In the genomic region with DNA sequence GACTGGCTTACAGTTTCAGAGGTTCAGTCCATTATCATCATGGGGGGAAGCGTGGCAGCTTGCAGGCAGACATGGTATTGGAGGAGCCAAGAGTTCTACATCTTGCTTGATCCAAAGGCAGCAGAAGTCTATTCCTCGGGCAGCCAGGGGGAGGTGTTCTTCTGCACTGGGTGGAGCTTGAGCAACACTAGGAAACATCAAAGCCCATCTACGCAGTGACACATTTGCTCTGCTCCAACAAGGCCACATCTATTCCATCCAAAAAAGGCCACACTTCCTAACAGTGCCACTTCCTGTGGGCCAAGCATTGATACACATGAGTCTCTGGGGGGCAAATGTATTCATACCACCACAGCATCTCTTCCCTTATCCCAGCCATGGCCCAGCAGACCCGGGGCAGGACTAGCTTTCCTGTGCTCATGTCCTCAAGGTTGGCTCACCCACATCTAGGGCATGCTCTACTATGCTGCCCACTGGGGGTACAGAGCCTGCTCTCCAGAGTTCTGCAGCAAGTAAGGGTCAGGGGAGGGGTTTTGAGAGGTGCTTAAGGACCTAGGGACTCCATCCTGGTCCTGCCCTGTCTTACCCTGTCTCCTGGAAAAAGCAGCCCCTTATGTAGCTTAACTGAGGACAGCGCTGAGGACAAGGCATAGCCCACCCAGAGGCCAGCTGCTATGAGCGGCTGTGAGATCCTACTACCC, we compare ENCODE assay signal across 14 mouse cellular contexts. TPM values are rescaled to one million over a fixed set of nuclear protein-coding genes. Genes with fewer than 3 reads are reported as not detected.
DNase-seq lines count a peak whose midpoint lies in the region; ATAC-seq and TF ChIP-seq lines count a peak whose summit lies in the region.
"Had no signal": no experiment of that assay in that cellular context is flagged by ENCODE, and none has a peak within 500 bp of the region (broad histone marks: within the 10 kb centered on the region; RNA-seq: fewer than 3 reads in every experiment).

No protein-coding gene starts in this region.

- no peaks in the 10 kb centered on the region for H3K27me3 ChIP-seq in kidney, adult 2 months (replicated peaks; ENCODE audit: control insufficient read depth, insufficient read depth, low read length)
- H3K27me3 ChIP-seq in limb, embryonic 10.5 days (ENCODE audit: low read depth, poor library complexity, severe bottlenecking) = peaks cover 40% of the 10 kb centered on the region; the same call in 1 of the 2 replicates
- H3K27me3 ChIP-seq in liver, embryonic 16.5 days (ENCODE audit: control insufficient read depth, insufficient read depth, low read depth, low read length) = no peaks in the 10 kb centered on the region

- peaks cover 40% of the 10 kb centered on the region for H3K4me1 ChIP-seq in kidney, adult 2 months (ENCODE audit: control insufficient read depth, insufficient read depth, low read length)
- H3K4me1 ChIP-seq in limb, embryonic 10.5 days = peaks cover 43% of the 10 kb centered on the region
- peaks cover 70% of the 10 kb centered on the region for H3K4me1 ChIP-seq in liver, embryonic 16.5 days (ENCODE audit: control insufficient read depth, low read depth, low read length)

- H3K36me3 ChIP-seq in kidney, adult 2 months (ENCODE audit: control insufficient read depth, insufficient read depth, low read length) = no peaks in the 10 kb centered on the region
- H3K36me3 ChIP-seq in limb, embryonic 10.5 days = peaks cover 19% of the 10 kb centered on the region
- H3K36me3 ChIP-seq in liver, embryonic 16.5 days (ENCODE audit: control insufficient read depth, insufficient read depth) = no peaks in the 10 kb centered on the region

- peak; percentile 50 to 88 for DNase-seq in adrenal gland, adult (ENCODE audit: inconsistent age in 2 of 2, low spot score in 1 of 2)
- DNase-seq in adrenal gland, adult 8-10 months = no peak
- DNase-seq in kidney, adult 2 months = no peak
- DNase-seq in kidney, adult 11 months = no peak
- DNase-seq in limb, embryonic 10.5 days (ENCODE audit: low spot score) = no peak
- DNase-seq in right cerebral cortex, postnatal 4 days = no peak
- DNase-seq in lung, postnatal 36 days = no peak
- DNase-seq: cerebellum, postnatal 14 days; layer of hippocampus, adult 9-11 months; thymus, adult 2 months had no signal

- H3K4me2 ChIP-seq in liver, embryonic 16.5 days (ENCODE audit: low read depth, low read length) = no peak overlapping the region
- H3K4me2 ChIP-seq: lung, embryonic 15.5 days; neural tube, embryonic 12.5 days had no signal

- 75% methylated on average over 6 of the region's 6 CpGs for WGBS in kidney, adult 2 months
- WGBS in limb, embryonic 10.5 days = 79% methylated on average over 6 of the region's 6 CpGs
- 67% methylated on average over 6 of the region's 6 CpGs for WGBS in liver, embryonic 16.5 days (ENCODE audit: insufficient replicate concordance)

- 0 out of 2 replicates have a peak overlapping the region, but pooled peaks have one; percentile 29 for H3K27ac ChIP-seq in kidney, adult 2 months (ENCODE audit: insufficient read depth, low read depth, low read length)
- peak overlapping the region; percentile 63 for H3K27ac ChIP-seq in limb, embryonic 10.5 days
- H3K27ac ChIP-seq in liver, embryonic 16.5 days (ENCODE audit: low read length) = peak overlapping the region; percentile 76; the same call in 1 of the 2 replicates
- H3K27ac ChIP-seq: lung, embryonic 15.5 days; neural tube, embryonic 12.5 days had no signal

- peak overlapping the region; percentile 65; the same call in 1 of the 2 replicates for H3K9ac ChIP-seq in liver, embryonic 16.5 days (ENCODE audit: low read depth, low read length)
- H3K9ac ChIP-seq: lung, embryonic 15.5 days; neural tube, embryonic 12.5 days had no signal

- TF ChIP-seq CTCF in kidney, adult 2 months (conservative IDR thresholded peaks at IDR 0.05; ENCODE audit: insufficient read depth, insufficient read length, low read depth, low read length) = no peak

- TF ChIP-seq POLR2A in kidney, adult 2 months (IDR thresholded peaks at IDR 0.05; ENCODE audit: low read depth, low read length) = no peak

- no peak overlapping the region for H3K4me3 ChIP-seq in kidney, adult 2 months (ENCODE audit: insufficient read depth, low read depth, low read length)
- H3K4me3 ChIP-seq in limb, embryonic 10.5 days = no peak overlapping the region
- H3K4me3 ChIP-seq in liver, embryonic 16.5 days (ENCODE audit: low read depth, low read length) = no peak overlapping the region
- H3K4me3 ChIP-seq: lung, embryonic 15.5 days; neural tube, embryonic 12.5 days had no signal

- ATAC-seq in liver, embryonic 16.5 days (ENCODE audit: low read depth) = no peak
- ATAC-seq: activated CD4-positive, CD25-positive, alpha-beta regulatory T cell, adult 4 months had no signal

- no peaks in the 10 kb centered on the region for H3K9me3 ChIP-seq in limb, embryonic 10.5 days (replicated peaks)
- no peaks in the 10 kb centered on the region for H3K9me3 ChIP-seq in liver, embryonic 16.5 days (replicated peaks; ENCODE audit: control insufficient read depth, low read length)
- H3K9me3 ChIP-seq: lung, embryonic 15.5 days; neural tube, embryonic 12.5 days had no signal

RNA-seq across cellular contexts. Expression of gene Notch3, which starts 49.9 kb away (rescaled TPM):
- 10 to 100 TPM in 1 of 4 experiments, 1 to 10 TPM in 3; 5.7 to 10.7 (median 7.3) TPM for total RNA-seq in adrenal gland, adult 8-10 months (2022)
- polyA plus RNA-seq in kidney, adult 2 months (2012; rRNA removed) = 12.0 and 16.9 TPM in 2 replicates
- 23.8 and 32.1 TPM in 2 replicates for polyA plus RNA-seq in limb, embryonic 10.5 days (2016; fragmentation: Nextera tagmentation; extraction: Ambion mirVana)
- polyA plus RNA-seq in liver, embryonic 16.5 days (2015; fragmentation: Nextera tagmentation; extraction: Ambion mirVana) = 0.42 and 0.73 TPM in 2 replicates
- polyA plus RNA-seq: activated CD4-positive, CD25-positive, alpha-beta regulatory T cell, adult 4 months had no signal

Comparison
In these comparisons a context has a peak if more than half of its experiments do, and no peak if none do; other contexts are left out.
1. DNase-seq: peak in adrenal gland, adult (2 of 2); none in adrenal gland, adult 8-10 months (single experiment), kidney, adult 2 months (single experiment), kidney, adult 11 months (single experiment), limb, embryonic 10.5 days (single experiment), right cerebral cortex, postnatal 4 days (single experiment) and lung, postnatal 36 days (single experiment).
2. Peak in every context shown above with its lines, with median percentiles within 50 percentile points of each other: H3K27ac ChIP-seq.